Mouse (Mus musculus) ES-E14 (cell line): ENCODE measurements at regions not wholly inside any gene's neighbourhood (a gene's known extent, or its start where the extent isn't known, plus 50 kb on each side); places are given as distances from the start of the nearest gene placed in this dataset.

Source experiments
- DNase-seq: peaks from one replicate; pipeline ENCODE4 v3.0.0-alpha.2; 2013; ENCODE audit warnings: low read depth, low spot score
- H3K27ac ChIP-seq: 2 replicates; pipeline ENCODE4 v1.5.1; 2012; ENCODE audit warnings: low read depth, mild to moderate bottlenecking, low read length, moderate library complexity, mixed read lengths; ENCODE audit not compliant: poor library complexity, insufficient read depth, severe bottlenecking
- H3K36me3 ChIP-seq: 2 replicates; pipeline ENCODE4 v1.6.1; 2012; ENCODE audit warnings: mild to moderate bottlenecking, low read length, moderate library complexity, mixed read lengths; ENCODE audit not compliant: control insufficient read depth, poor library complexity, insufficient read depth, severe bottlenecking
- H3K4me1 ChIP-seq, 2 experiments: fragments of 150-350 bp in 1 of 2; sonication (generic) in 1 of 2; 2 replicates each; pipeline ENCODE4 v1.6.1; 2012; ENCODE audit warnings: low read length in 2 of 2, mild to moderate bottlenecking in 1 of 2, mixed read lengths in 1 of 2; ENCODE audit not compliant: control insufficient read depth in 2 of 2, insufficient read depth in 2 of 2, poor library complexity in 1 of 2
- H3K4me3 ChIP-seq, 2 experiments: fragments of 150-350 bp in 1 of 2; sonication (generic) in 1 of 2; 2 replicates each; pipeline ENCODE4 v1.5.1; 2012; ENCODE audit warnings: low read length in 2 of 2, low read depth in 1 of 2, mild to moderate bottlenecking in 1 of 2, mixed read lengths in 1 of 2; ENCODE audit not compliant: insufficient read depth in 1 of 2, poor library complexity in 1 of 2, severe bottlenecking in 1 of 2
- H3K9ac ChIP-seq: 2 replicates; pipeline ENCODE4 v1.6.1; 2012; ENCODE audit warnings: low read depth, mild to moderate bottlenecking, low read length, mixed read lengths; ENCODE audit not compliant: poor library complexity, insufficient read depth, severe bottlenecking
- H3K9me3 ChIP-seq: fragments of 150-350 bp; sonication (generic); 2 replicates; pipeline ENCODE4 v1.6.1; 2012; ENCODE audit warnings: low read depth, mild to moderate bottlenecking, low read length; ENCODE audit not compliant: control insufficient read depth, insufficient read depth
- CHD2 ChIP-seq: IDR thresholded peaks from 2 replicates; pipeline ENCODE4 v1.6.1; 2014; ENCODE audit warnings: mild to moderate bottlenecking, low read depth, low read length, inconsistent platforms
- HCFC1 ChIP-seq: IDR thresholded peaks from 2 replicates; pipeline ENCODE4 v1.6.1; 2012; ENCODE audit warnings: low read length, inconsistent platforms, borderline replicate concordance; ENCODE audit not compliant: insufficient read depth
- MAFK ChIP-seq: IDR thresholded peaks from 2 replicates; pipeline ENCODE4 v1.6.1; 2014; ENCODE audit warnings: mild to moderate bottlenecking, low read depth, low read length, inconsistent platforms; ENCODE audit not compliant: insufficient read depth
- ZC3H11A ChIP-seq: IDR thresholded peaks from 2 replicates; pipeline ENCODE4 v1.6.1; 2012; ENCODE audit warnings: low read depth, mild to moderate bottlenecking, inconsistent platforms, low read length, borderline replicate concordance
- ZNF384 ChIP-seq: IDR thresholded peaks from 2 replicates; pipeline ENCODE4 v1.6.1; 2012; ENCODE audit warnings: low read depth, low read length, inconsistent platforms
- in situ Hi-C, 2 experiments: fragments of 600-800 bp; cut with MboI; formaldehyde crosslinking; loops; one replicate each; pipeline ENCODE4 v1.15.1; 2025; ENCODE audit warnings: low sequenced_read_pairs in 2 of 2, inconsistent platforms in 1 of 2; ENCODE audit not compliant: unreplicated experiment in 2 of 2

- Histone ChIP-seq H3K9me3 (no peaks in the 10 kb centered on the region), H3K27ac (no peak overlapping the region), H3K9ac (no peak overlapping the region), H3K36me3 (no peaks in the 10 kb centered on the region), H3K4me1 (no peaks in the 10 kb centered on the region), H3K4me3 (no peak overlapping the region)
- no peak for DNase-seq
- no peak for TF ChIP-seq CHD2
- peak; percentile 78 for TF ChIP-seq ZNF384
- in situ Hi-C loops: no loop called here
Observed at GRCm38 (mm10) chr13:15802043-15802795, 209.4 kb upstream of the Inhba start.

DNA sequence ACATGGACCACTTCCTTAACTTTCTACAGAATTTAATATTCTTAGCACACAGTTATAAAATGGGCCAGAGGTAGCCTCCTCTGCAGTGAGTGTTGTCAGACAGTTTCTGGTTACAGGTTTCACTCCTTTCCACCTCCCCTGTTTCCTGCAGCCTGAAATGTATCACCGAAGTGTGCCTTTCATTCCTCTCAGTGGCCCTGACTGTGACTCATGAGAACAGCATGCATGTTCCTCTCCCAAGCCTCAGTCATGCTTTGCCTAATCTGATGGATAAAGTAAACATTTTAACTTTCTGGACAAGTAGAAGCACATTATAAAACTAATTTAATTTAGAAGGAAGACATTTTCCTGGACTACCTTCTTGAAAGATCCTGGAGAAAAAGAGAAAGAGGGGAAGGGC lies 207.7 kb upstream of the Inhba start:
- DNase-seq: no peak

DNA sequence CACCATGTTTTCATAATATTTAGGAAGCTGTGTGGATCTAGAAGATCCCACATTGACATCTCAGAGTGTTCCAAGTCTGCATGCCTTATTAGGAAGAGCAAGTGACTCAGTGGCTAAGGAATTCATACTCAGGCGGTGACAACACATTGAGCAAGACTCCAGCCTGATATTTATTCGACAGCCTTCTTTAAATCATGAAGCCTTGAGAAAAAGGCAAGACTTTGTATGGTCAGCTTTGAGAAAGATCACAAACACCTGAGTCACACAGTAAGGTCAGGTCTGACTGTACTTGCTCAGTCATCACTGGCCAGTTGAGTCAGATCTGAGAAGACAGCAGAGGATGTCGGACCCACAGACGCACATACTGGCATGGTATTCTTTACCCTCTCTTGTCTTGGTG lies 204.7 kb upstream of the Inhba start:
- H3K36me3 ChIP-seq: no peaks in the 10 kb centered on the region
- DNase-seq: no peak
- in situ Hi-C loops: no loop called here
- no peaks in the 10 kb centered on the region for H3K4me1 ChIP-seq
- H3K9ac ChIP-seq: no peak overlapping the region
- H3K27ac ChIP-seq: no peak overlapping the region
- H3K4me3 ChIP-seq: no peak overlapping the region
- no peaks in the 10 kb centered on the region for H3K9me3 ChIP-seq
- TF ChIP-seq ZNF384 (no peak), CHD2 (no peak), ZC3H11A (no peak), HCFC1 (no peak), MAFK (no peak)

More for the DNA sequence above, 207.7 kb upstream of the Inhba start:
- H3K36me3 ChIP-seq: no peaks in the 10 kb centered on the region
- no peaks in the 10 kb centered on the region for H3K9me3 ChIP-seq
- in situ Hi-C loops: no loop called here
- no peak overlapping the region for H3K27ac ChIP-seq
- H3K4me1 ChIP-seq: no peaks in the 10 kb centered on the region
- TF ChIP-seq CHD2 (no peak), MAFK (no peak), HCFC1 (no peak), ZC3H11A (no peak), ZNF384 (no peak)
- no peak overlapping the region for H3K4me3 ChIP-seq
- H3K9ac ChIP-seq: no peak overlapping the region

DNA sequence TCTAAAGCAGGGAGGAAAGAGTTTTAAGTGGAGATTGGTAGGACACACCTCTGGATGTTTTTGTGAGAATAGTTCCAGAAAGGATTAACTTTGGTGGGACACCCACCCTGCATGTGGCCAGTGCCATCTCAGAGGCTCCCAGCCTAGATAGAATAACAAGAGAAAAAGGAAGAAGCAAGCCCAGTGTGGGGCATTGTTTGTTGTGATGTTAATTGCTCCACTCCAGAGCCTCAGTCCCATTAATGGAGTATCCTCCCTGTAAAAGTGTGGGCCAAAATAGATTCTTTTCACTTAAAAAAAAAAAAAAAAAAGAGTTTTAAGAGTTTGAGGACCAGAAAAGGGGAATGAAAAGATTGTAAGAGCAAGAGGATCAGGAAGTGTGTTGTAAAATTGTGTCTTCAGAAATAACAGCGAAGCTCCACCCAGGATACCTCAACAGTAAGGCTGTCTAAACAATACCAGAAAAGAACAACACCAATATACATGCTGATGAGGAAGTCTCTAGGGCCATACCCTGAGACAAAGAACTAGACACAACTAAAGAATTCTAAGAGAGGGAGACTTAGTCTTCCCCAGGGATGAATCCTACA lies 189.3 kb upstream of the Inhba start:
- in situ Hi-C loops: no loop called here
- peak overlapping the region; percentile 58; the same call in 1 of the 2 replicates for H3K27ac ChIP-seq
- H3K4me3 ChIP-seq: no peak overlapping the region

More for the DNA sequence above, 189.3 kb upstream of the Inhba start:
- peak; percentile 50 for DNase-seq
- H3K36me3 ChIP-seq: no peaks in the 10 kb centered on the region
- TF ChIP-seq CHD2 (no peak), ZNF384 (peak; percentile 90; the same call in 1 of the 2 replicates)
- peaks cover 3 to 10% of the 10 kb centered on the region in 2 experiments for H3K4me1 ChIP-seq
- H3K9me3 ChIP-seq: no peaks in the 10 kb centered on the region
- H3K9ac ChIP-seq: no peak overlapping the region
